Mouse (Mus musculus) adrenal gland, adult 18-20 months (tissue): ENCODE results near the gene Wbp1l. TPM values are rescaled to one million over a fixed set of nuclear protein-coding genes. Genes with fewer than 3 reads are reported as not detected.
A peak's percentile ranks its signal among the peaks of the same experiment; 100 is the strongest.

Experiments used
- DNase-seq, 2 experiments: peaks; one replicate each; pipeline ENCODE4 v3.0.0; 2021 to 2022; ENCODE audit warnings: low spot score in 2 of 2
- total RNA-seq, 2 experiments: library from RNA; stranded (reverse); gene quantifications; 1 replicate in 1 of 2; 2 replicates in 1 of 2; pipeline ENCODE4 v1.2.3; 2021

The Wbp1l gene
- total RNA-seq, 2 experiments from 2014 or later: 86.9 to 179 TPM

GRCm38 (mm10) chr19:46598187-46598586 is 697 bp upstream of the Wbp1l start:
- DNase-seq: no peak

DNA sequence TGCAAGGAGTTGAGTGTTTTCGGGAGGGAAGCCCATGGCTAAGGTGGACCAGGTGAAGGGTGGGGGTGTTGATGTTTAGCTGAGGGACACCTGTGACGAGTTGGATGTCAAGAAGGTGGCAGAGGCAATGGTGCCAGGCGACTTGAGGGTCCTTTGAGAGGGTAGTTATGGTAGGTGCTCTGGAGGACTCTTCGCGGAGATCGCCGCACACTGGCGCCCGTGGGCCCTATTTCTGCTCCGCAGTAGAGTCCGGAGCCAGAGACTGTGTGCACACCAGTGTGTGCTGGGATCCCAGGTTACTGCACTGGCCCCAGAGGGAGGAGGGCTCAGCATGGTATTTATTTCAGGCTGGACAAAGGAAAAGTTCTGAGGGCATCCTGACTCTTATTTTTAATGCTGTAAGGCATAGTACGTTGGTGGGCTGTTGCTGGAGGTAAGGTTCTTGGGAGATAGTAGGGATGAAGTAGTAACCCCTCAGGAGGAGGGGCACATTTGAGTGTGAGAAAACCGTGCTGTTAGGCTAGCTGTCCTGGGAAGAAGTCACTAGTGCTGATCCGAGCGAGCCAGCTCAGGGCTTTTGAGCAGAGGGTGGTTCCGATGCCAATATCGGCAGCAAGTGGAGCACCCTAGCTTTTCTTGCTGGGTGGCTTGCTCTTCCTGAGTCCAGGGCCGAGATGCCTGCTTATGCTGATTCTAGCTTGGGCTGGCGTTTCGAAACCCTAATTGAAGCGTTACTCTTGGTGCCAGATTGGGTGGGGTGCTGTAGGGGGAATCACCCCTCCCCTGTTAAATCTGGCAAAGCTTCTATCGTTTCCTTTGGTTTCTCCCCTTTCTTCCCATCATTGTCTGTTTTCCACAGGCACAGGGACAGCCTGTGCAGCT is 732 bp downstream of the Wbp1l start:
- DNase-seq: peak in 1 of 2 experiments; percentile 47

DNA sequence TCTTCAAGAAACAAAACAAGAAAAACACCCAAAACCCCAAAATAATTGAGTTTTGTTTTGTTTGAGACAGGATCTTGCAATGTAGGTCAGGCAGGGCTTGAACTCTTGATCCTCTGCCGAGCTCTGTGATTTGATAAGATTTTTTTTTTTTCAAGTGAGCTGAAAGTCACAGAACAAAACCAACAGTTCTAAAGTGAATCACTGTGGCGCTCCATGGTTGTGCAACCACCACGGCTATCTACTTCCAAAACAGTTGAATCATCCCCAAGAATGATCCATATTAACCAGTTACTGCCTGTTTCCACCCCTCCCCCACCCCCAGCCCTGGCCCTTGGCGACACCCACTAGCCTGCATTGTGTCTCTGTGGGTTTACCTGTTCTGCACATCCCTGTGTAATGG is 1.5 kb downstream of the Wbp1l start:
- no peak for DNase-seq

DNA sequence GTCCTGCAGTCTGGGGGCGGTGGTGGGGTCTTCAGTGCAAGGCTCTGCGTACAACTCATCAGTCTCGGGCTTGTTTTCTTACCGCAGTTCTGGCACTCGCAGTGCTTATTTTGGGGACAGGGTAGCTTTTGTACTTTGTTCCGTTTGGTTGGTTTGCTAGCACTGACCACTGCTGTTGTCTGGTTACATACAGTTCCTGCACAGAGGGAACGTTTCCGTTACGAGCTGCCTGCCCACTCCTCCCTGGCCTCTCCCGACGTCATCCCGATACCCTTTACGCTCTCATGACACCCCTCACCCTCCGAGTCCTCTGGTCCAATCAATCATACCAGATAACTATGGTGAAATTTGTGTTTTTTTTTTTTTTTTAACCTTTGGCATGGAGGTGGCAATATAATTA is 2.6 kb downstream of the Wbp1l start:
- DNase-seq: no peak

DNA sequence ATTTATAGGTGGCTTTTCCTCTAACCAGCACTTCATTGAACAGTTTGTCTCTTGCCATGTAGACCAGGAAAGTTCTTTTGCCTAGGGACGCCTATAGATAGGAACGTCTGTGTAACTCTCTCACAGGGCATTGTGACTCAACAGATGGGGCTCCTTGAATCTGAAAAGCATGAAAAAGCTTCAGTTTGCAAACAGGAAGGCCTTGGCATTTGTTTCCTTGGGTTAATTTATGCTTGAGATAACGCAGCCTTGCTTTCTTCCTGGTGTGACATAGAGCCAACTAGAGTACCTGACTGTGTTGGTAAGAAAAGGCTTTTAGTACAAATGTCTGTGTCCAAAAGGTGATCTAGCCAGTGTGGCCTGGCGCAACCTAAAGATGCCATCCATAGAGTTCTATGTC is 3.5 kb downstream of the Wbp1l start:
- no peak for DNase-seq

GRCm38 (mm10) chr19:46606718-46607117 is 7.8 kb downstream of the Wbp1l start:
- no peak for DNase-seq

DNA sequence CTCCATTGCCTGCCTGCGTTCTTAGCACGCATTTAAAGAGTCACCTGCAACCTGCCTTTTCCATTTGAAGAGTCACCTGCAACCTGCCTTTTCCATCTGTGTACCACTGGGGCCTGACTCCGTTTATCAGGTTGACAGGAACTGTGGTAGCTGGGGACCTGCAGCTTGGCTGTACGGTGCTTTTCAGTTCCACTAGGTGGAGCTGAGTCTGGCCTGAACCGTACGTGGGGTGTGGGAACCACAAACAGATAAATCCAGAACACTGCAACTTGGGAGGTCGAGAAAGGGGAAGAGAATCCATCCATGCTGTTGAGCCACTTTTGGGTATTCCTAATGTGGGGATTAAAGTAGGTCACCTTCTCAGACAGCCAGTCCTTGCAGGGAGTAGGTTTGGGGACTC is 8.5 kb downstream of the Wbp1l start:
- DNase-seq: no peak

DNA sequence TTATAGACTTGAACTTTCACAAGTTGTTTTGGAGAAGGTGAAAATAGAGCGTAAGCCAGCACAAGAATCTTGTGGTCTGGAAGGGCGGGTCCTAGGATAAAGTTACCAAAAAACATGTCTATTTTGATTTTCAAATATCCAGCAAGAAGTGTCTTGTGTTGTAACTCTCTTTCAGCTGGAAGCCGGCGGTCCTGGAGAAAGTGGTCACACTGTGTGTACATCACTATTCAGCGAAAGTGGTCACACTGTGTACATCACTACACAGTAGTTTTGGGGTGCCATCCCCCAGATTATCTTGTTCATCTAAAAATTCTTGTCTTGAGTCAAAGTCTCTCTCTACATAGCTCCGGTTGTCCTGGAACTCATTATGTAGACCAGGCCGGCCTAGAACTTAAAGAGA is 9.3 kb downstream of the Wbp1l start:
- DNase-seq: no peak

DNA sequence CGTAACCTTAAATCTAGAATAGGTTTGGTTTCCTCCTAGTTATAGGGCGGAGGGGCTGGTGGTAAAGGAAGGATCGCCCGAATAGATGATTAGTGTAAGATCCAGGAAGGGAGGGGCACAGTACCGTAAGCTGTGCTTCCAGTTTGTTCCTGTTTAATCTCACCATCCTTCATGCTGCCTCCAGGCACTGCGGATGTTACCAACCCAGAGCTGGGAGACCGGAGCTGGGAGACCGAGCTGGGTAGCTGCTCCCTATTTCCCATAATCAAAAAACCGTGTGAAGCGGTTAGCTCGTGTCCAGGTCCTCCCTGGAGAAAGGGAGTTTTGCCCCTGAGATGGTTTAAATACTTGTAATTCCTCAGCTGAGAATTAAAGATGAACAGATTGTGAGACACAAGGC is 17.5 kb downstream of the Wbp1l start:
- DNase-seq: no peak

DNA sequence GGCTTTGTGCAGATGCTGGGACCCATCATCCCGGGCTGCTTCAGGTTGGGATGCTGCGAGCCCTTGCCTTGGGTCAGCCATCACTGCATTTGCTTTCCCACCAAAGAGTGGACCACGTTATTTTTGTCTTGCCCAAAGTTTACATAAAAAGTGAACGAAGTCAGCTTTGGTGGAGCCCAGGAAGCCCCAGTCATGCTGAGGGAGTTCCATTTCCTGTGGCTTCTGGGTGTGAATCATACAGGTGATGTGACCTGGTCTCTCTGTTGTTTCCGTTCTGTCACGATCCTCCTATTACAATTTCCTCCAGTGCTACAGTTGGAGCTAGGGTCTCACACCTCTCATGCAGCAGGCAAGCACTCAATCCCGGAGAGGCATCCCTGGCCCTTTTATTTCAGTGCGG is 18.5 kb downstream of the Wbp1l start:
- DNase-seq: no peak

GRCm38 (mm10) chr19:46618322-46618721 is 19.4 kb downstream of the Wbp1l start:
- DNase-seq: no peak

GRCm38 (mm10) chr19:46619001-46619400 is 20.1 kb downstream of the Wbp1l start:
- DNase-seq: no peak

- DNase-seq: no peak
Measured at GRCm38 (mm10) chr19:46619518-46619917, 20.6 kb downstream of the Wbp1l start.

- DNase-seq: no peak
Measured at GRCm38 (mm10) chr19:46620016-46620808, 21.3 kb downstream of the Wbp1l start.

DNA sequence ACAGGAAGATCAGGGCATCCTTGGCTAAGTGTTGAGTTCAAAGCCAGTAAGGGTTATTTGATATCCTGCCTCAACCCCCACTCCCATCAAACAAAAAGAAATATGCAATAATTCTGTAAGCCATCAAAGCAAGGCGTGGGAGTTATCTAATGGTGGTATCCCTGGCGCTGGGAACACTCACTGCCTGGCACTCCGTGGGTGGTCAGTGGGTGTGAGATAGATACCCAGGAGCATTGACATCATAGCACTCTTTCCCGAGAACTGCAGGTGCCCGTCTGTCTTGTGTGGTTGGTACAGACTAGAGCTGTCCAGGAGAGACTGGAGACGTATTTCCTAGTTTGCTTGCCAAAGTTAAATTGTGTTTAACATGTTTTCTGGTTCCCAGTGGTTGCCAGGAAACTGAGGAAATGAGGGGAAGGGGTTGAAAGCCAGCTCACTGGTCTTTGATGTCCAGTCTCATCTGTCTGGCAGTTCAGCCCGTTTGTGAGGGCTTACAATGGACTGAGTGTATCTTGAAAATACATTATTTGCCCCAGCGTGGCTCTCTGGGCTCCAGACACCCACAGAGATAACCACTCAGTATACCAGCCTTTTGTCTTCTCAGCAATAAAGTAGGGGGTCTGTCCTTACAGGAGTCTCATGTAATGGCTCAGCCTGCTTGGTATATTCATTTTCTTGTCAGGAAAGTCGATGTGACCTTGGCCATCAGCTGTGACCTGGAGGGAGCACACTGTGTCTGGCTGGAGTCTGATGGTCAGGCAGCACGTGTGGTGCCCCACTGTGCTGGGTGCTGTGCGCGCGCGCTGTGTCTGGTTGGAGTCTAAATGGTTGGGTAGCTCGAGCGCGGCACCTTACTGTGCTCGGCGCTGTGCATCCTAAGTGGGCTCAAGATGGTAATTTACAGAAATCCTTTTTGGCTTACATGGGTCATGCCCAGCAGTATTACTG is 22.6 kb downstream of the Wbp1l start:
- DNase-seq: no peak

DNA sequence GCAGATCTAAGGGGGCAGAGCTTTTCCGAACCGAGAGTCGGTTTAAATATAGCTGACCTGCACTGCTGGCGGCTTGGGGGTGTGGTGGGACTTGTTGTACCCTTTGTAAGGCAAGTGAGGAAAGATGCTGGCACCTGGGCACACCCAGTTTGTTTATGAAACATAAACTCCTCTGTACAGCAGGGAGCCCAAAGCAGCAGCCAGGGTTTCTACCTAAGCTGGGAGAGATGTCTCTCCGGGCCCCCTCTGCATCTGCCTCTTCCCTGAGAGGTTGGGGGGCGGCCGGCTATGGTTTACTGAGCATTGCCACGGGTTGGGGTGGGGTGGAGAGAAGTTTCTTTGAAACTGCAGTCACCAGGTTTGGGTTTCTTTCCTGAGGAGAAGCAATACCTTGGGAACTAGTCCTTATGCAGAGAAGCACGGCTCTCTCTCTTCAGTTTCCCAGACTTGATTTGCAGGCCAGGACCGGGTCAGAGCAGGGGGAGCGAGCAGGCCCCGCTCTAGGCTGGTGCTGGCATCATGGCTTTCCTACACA is 23.8 kb downstream of the Wbp1l start:
- DNase-seq: no peak

DNA sequence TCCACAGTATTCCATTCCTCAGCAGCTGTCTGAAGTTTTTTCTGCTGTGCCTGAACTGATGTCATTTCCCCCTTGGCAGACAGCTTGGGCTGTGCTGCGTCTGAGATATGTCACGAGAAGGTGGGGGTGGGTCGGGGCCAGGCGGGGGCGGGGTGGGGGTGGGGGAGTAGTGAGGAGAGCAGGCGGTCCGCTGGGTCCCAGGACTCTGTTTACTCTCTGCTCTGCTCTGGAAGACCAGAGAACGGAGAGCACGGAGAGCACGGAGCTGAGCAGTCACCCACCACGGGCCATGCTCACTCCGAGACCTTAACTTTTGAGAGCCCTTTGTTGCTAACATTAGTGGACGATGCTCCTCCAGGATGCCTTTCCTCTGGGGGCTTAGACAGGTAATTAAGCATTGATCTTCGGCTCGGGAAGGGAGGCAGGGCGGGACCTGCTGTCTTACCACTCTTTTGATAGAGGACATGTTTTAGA is 24.3 kb downstream of the Wbp1l start:
- no peak for DNase-seq

GRCm38 (mm10) chr19:46623790-46624772 is 25.2 kb downstream of the Wbp1l start:
- DNase-seq: no peak

- DNase-seq: no peak
Measured at GRCm38 (mm10) chr19:46625015-46625414, 26.1 kb downstream of the Wbp1l start.

GRCm38 (mm10) chr19:46625519-46625918 is 26.6 kb downstream of the Wbp1l start:
- DNase-seq: no peak
